Mouse (Mus musculus): ENCODE data around the gene Ppfia2. TPM values are rescaled to one million over a fixed set of nuclear protein-coding genes. Genes with fewer than 3 reads are reported as not detected.

Gene Ppfia2
- polyA plus RNA-seq, 1 experiment = not detected

DNA sequence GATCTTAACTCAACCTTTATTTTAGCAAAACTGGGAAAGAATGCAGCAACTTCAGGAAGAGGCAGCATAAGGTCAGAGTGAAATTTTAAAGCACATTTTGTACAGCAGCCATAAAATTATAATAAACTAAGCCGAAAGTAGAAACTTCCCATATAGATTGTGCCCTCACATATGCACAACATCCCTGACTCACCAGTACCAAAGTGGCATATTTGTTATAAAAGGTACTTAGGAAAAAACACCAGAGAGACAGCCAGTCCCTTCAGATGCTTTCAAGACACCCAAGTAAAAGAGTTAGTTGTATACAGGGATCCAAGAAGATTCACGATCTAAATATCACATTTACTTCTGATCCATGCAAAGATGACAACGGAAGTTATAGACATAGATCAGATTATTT is 468.7 kb downstream of the Ppfia2 start:
- Histone ChIP-seq H3K36me3 (ENCODE audit: control insufficient read depth, insufficient read depth, low read length) (no peaks in the 10 kb centered on the region), H3K4me1 (ENCODE audit: control insufficient read depth, insufficient read depth, insufficient read length, low read length) (no peaks in the 10 kb centered on the region), H3K4me3 (ENCODE audit: low read depth, low read length) (no peak overlapping the region), H3K27ac (ENCODE audit: insufficient read depth, low read depth, low read length) (no peak overlapping the region), H3K27me3 (ENCODE audit: control insufficient read depth, insufficient read depth, low read length) (no peaks in the 10 kb centered on the region)
- TF ChIP-seq CTCF (IDR thresholded peaks at IDR 0.05; ENCODE audit: extremely low read depth, insufficient read length, insufficient replicate concordance, low read depth, low read length) = no peak
- no peak for TF ChIP-seq POLR2A (IDR thresholded peaks at IDR 0.05; ENCODE audit: low read depth, low read length)
- WGBS = 81% methylated on average over 3 of the region's 3 CpGs

DNA sequence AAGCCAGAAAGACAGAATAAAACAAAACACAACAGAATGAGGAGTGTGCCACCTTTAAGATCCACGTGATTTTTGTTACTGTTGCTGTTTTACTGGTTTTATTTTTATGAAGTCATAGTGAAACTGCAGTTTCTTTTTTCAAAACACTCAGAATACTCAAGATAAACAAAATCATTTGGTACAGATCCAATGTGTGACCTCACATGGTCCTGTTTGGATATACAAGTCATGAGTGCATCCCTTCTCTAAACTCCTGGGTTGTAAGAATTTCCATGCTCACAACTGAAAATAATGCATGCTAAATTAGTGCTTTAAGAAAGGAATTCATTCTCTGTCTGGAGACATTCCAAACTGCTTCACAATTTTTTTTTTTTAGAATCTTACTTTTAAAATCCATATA is 469.3 kb downstream of the Ppfia2 start:
- Histone ChIP-seq H3K4me3 (ENCODE audit: low read depth, low read length) (no peak overlapping the region), H3K36me3 (ENCODE audit: control insufficient read depth, insufficient read depth, low read length) (no peaks in the 10 kb centered on the region), H3K27me3 (ENCODE audit: control insufficient read depth, insufficient read depth, low read length) (no peaks in the 10 kb centered on the region), H3K4me1 (ENCODE audit: control insufficient read depth, insufficient read depth, insufficient read length, low read length) (no peaks in the 10 kb centered on the region), H3K27ac (ENCODE audit: insufficient read depth, low read depth, low read length) (no peak overlapping the region)
- TF ChIP-seq CTCF (IDR thresholded peaks at IDR 0.05; ENCODE audit: extremely low read depth, insufficient read length, insufficient replicate concordance, low read depth, low read length) = no peak
- no peak for TF ChIP-seq POLR2A (IDR thresholded peaks at IDR 0.05; ENCODE audit: low read depth, low read length)
- 45% methylated on average over 1 of the region's 1 CpGs for WGBS

GRCm38 (mm10) chr10:106941380-106941779 is 471.2 kb downstream of the Ppfia2 start:
- Histone ChIP-seq H3K27ac (ENCODE audit: insufficient read depth, low read depth, low read length) (no peak overlapping the region), H3K4me1 (ENCODE audit: control insufficient read depth, insufficient read depth, insufficient read length, low read length) (no peaks in the 10 kb centered on the region), H3K36me3 (ENCODE audit: control insufficient read depth, insufficient read depth, low read length) (no peaks in the 10 kb centered on the region), H3K4me3 (ENCODE audit: low read depth, low read length) (no peak overlapping the region), H3K27me3 (ENCODE audit: control insufficient read depth, insufficient read depth, low read length) (no peaks in the 10 kb centered on the region)
- TF ChIP-seq CTCF (IDR thresholded peaks at IDR 0.05; ENCODE audit: extremely low read depth, insufficient read length, insufficient replicate concordance, low read depth, low read length) (no peak), POLR2A (IDR thresholded peaks at IDR 0.05; ENCODE audit: low read depth, low read length) (no peak)
- WGBS = 32% methylated on average over 5 of the region's 5 CpGs

GRCm38 (mm10) chr10:106959026-106959425 is 488.9 kb downstream of the Ppfia2 start:
- Histone ChIP-seq H3K36me3 (ENCODE audit: control insufficient read depth, insufficient read depth, low read length) (no peaks in the 10 kb centered on the region), H3K4me3 (ENCODE audit: low read depth, low read length) (no peak overlapping the region), H3K27ac (ENCODE audit: insufficient read depth, low read depth, low read length) (no peak overlapping the region), H3K4me1 (ENCODE audit: control insufficient read depth, insufficient read depth, insufficient read length, low read length) (no peaks in the 10 kb centered on the region), H3K27me3 (ENCODE audit: control insufficient read depth, insufficient read depth, low read length) (no peaks in the 10 kb centered on the region)
- 78% methylated on average over 3 of the region's 3 CpGs for WGBS
- TF ChIP-seq POLR2A (IDR thresholded peaks at IDR 0.05; ENCODE audit: low read depth, low read length) (no peak), CTCF (IDR thresholded peaks at IDR 0.05; ENCODE audit: extremely low read depth, insufficient read length, insufficient replicate concordance, low read depth, low read length) (no peak)

GRCm38 (mm10) chr10:106975193-106976141 is 505.3 kb downstream of the Ppfia2 start:
- Histone ChIP-seq H3K27me3 (ENCODE audit: control insufficient read depth, insufficient read depth, low read length) (no peaks in the 10 kb centered on the region), H3K27ac (ENCODE audit: insufficient read depth, low read depth, low read length) (no peak overlapping the region), H3K4me1 (ENCODE audit: control insufficient read depth, insufficient read depth, insufficient read length, low read length) (no peaks in the 10 kb centered on the region), H3K4me3 (ENCODE audit: low read depth, low read length) (no peak overlapping the region), H3K36me3 (ENCODE audit: control insufficient read depth, insufficient read depth, low read length) (no peaks in the 10 kb centered on the region)
- no peak for TF ChIP-seq CTCF (IDR thresholded peaks at IDR 0.05; ENCODE audit: extremely low read depth, insufficient read length, insufficient replicate concordance, low read depth, low read length)
- TF ChIP-seq POLR2A (IDR thresholded peaks at IDR 0.05; ENCODE audit: low read depth, low read length) = no peak
- 47% methylated on average over 13 of the region's 13 CpGs for WGBS
